Mouse (Mus musculus): ENCODE measurements at regions not wholly inside any gene's neighbourhood (a gene's known extent, or its start where the extent isn't known, plus 50 kb on each side); places are given as distances from the start of the nearest gene placed in this dataset.

DNA sequence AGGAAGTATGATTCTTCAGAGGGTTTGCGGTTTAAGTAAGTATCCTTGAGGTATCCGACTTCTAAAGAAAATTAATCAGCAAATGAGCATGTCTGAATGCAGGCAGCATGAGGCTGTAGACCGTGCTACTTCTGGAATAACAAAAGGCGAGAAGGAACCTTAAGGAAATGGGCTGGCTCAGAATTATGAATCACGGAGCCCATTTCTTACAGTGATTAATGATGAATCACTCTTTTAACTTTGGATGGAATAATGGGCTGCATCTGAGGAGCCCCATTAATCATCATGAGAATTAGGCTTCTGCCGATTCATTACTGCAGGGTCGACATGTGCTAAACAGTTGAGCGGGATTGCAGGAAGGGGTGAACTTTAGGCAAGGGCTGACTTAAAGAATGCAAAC is 865.1 kb upstream of the Car8 start:
- TF ChIP-seq CTCF (IDR thresholded peaks at IDR 0.05; ENCODE audit: low read depth, low read length) (no peak), TAL1 (conservative IDR thresholded peaks at IDR 0.05; ENCODE audit: low read depth, low read length) (no peak)
